Mouse (Mus musculus) liver, adult 2 months (tissue): ENCODE results near the gene Ypel3.

Source experiments
- CTCF ChIP-seq: fragments of 200-500 bp; IDR thresholded peaks from 2 replicates; pipeline ENCODE4 v1.5.1; 2011; ENCODE audit warnings: low read depth, low read length, control low read depth
- POLR2A ChIP-seq: fragments of 200-500 bp; IDR thresholded peaks from 2 replicates; pipeline ENCODE4 v1.6.1; 2011; ENCODE audit warnings: low read length, control low read depth; ENCODE audit not compliant: insufficient read depth; ENCODE audit errors: extremely low read depth

DNA sequence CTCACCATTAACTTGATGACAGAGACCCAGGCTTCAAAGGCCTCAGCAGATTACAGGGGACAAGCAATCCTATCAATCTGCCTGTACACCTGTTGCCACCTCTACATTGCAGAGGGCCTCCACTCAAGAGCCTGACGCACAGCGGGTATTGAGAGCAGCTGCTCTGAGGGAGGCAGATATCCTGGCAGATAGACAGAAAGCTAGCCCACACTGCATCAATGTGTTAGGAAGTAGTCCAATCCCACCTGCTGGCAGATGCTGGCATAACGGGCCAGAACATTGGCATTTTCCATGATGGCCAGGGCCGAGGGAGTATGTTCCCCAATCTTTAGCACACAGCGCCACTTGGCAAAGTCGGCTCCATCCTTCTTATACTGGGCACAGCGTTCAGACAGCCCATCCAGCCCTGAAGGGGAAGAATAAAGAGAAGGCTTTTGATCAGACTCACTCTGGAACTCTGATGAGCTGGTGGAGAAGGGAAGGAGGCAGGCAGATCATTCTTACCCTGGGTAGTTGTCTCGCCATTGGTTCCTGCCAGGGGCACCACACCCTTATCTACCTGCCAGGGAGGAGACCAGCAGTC lies 19.7 kb downstream of the Ypel3 start:
- 0 out of 2 replicates have a peak, but pooled peaks have one; percentile 6 for TF ChIP-seq CTCF
- TF ChIP-seq POLR2A = no peak
